Mouse (Mus musculus): Measurements from ENCODE around the gene Brf1.

Brf1 gene

DNA sequence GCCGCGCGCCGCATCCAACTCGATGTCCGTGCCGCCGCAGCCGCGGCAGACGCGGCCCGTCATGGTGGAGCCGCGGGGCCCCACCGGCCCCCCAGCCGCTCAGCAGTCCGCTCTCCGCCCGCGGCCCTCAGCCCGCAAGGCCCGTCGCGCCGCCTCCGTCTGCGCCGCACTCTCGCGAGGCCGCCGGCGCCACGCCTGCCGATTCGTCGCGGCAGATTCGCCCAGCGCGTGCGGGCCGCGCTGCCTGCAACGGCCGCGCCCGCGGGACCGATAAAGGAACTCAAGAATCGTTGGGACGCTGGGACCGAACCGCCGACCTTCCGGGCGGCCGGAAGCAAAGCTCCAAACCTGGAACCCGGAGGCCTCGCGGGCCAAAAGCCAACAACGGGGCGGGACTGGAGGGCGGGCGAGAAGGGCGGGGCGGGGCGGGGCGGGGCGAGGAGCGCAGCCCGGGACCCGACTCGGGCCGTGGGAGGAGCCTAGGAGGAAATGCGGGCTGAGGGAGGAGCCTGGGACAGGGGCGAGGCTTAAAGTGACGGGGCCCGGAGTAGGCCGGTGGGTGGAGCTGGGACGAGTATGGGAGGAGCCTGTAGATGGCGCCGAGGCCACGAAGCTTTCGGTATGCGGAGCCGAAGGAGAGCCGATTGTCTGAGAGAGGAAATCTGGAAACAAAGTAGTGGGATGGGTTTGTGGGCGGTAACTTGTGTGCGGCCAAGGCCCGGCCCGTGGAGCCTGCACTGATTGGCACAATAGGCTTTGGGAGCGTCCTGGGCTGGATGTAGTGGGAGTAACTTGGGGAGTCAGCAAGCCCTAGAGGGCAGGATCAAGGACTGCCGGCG lies at the start of gene Brf1:
Brf1 (minus strand) TSS at position 411 of the 839 bp plus-strand sequence.
- peak; percentile 92 for DNase-seq (ENCODE audit: low read depth)

DNA sequence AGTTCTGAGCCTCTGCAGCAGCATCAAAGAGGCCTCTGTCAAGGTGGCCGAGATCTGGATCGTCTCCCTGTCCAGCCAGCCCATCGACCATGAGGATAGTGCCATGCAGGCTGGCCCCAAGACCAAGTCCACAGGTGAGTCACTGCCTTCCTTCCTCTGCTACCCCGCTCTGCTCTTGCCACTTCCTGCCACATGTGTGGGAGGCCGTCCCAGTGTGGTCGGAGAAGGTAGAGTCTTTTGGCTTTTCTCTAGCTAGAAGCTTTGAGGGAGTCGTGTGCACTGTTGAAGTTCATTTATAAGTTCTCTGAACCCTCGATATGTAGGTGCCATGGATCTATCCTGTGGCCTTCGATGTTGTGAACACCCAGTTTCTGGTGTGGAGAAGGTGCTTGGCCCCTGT lies 49.3 kb upstream of the Brf1 start:
- no peak for DNase-seq (ENCODE audit: low read depth)

DNA sequence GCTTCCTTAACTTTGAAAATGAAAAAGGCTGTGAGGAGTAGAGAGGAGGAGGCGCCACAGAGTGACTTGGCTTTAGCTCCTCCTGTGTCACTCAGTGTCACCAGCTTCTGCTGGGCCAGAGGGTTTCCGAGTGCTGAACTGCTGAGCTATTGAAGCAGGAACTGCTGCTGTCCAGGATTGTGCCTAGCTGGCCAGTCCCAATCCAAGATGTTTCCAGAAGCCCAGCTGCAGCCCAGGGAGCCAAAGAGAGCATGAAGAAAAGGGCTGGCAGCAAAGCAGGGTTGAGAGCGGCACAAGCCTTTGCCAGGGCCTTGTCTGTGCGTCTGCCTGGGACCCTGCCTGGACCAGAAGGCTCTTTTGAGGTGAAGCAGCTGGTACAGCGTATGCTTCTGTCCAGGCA lies 47.6 kb upstream of the Brf1 start:
- no peak for DNase-seq (ENCODE audit: low read depth)

DNA sequence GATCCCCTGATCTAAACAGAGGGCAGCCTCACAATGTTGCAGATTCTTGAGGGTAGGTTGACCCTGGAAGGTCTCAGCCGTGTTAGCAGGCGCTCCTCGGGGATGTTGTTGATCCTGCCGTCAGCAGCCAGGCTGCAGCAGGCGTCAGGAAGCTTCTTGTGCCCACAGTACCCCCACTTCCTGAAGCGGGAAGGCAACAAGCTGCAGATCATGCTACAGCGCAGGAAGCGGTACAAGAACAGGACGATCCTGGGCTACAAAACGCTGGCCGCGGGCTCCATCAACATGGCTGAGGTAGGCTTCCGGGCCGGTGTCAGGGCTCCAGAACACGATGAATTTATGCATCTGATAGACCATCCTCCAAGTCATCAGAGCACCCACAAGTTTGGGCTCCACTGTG lies 46.4 kb upstream of the Brf1 start:
- DNase-seq (ENCODE audit: low read depth) = no peak

DNA sequence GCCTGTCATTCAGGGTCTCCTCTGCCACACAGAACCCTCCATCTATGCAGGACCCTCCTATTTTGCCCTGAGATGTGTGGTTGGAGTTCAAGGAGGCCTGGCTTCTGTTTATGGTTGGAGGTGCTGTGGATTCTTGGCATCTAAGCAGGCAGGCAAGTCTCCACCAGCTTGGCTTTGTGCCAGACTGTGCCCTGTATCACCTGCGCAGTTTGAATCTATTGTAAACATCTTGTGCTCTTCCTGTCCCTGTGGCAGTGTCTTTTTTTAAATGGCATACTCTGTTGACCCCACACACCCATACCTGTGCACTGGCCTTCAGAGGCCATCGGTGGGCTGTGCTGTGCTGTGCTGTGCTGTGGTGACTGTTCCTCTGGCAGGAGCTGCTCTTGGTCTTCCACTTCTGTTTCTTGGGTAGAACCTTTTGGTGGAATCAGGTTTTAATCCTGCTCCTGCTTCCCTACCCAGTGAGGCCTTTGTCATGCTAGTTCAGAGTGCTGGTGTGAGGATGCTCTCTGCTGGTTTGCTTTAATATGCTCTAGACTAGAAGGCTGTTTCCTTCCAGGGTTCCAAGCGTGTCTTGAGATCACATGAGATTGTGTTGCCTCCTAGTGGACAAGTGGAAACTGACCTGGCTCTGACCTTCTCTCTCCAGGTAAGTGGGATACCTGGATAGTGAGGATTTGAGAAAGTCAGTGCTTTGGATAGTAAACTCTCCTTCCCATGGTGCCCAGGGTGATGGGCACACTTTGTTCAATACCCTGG lies 44.6 kb upstream of the Brf1 start:
- DNase-seq (ENCODE audit: low read depth) = no peak

DNA sequence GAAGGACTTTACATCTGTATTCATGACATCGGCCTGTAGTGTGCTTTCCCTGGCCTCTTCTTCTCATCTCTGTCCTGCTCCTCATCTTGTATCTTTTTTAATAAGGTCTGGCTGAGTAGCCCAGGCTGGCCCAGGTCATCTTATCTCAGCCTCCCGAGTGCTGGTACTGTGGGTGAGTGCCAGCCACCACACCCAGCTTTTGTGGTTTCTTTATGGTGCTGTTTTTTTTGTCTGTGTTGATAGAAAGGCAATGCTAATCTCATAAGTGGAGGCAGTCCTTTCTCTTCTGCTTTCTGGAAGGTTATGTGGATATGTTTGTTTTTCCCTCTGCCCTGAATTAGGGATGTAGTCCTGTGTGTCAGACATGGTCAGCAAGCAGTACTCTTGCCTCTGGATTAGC lies 42.0 kb upstream of the Brf1 start:
- DNase-seq (ENCODE audit: low read depth) = no peak

DNA sequence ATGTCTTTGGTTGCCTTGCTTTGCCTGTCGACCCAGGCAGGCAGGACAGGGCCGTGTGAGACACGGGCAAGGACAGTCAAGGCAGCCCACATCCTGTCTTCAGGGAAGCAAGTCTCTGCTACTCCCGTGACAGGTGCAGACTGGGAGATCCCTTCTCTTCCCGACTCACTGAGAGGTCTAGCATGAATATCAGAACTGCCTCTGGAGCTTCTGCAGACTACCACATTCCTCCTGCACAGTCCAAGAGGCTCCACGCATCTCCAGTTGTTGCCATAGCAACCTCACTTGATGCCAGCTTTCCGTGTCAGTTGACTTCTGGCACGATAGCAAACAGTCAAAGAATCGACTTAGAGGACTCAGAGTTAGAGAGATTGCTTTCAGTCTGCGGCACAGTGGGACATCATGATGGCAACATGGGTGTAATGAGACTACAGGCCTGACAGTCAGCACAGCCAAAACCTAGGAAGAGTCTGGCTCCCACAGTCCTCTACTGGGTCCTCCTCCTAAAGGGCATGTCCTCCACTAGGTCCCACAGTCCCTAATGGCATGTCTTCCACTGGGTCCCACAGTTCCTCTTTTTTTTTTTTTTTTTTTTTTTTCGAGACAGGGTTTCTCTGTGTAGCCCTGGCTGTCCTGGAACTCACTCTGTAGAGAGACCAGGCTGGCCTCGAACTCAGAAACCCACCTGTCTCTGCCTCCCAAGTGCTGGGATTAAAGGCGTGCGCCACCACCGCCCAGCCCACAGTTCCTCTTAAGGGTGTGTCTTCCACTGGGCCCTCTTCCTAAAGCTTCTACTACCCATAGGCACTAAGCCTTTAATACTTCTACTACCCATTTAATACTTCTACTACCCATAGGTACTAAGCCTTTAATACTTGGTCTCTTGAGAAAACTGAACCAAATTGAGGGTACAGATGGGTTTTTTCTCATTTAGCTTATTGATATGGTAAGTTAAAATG lies 41.3 kb upstream of the Brf1 start:
- no peak for DNase-seq (ENCODE audit: low read depth)

DNA sequence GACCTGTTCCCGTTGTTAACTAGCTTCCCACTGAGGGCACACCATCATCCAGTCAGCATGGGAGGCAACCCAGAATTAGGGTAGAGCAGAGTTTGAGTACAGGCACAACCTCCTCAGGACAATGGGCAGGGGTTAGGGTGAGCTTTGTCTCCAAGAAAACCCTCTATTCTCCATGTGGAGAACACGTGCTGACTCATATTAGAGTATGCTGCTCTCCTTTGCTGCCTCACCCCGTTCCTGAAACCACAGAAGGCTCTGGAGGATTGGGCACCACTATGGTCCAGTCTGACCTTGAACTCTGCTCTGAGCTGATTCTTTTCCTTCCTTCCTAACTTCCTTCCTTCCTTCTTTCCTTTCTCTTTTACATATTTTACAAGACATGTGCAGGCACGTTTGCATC lies 37.9 kb upstream of the Brf1 start:
- no peak for DNase-seq (ENCODE audit: low read depth)

DNA sequence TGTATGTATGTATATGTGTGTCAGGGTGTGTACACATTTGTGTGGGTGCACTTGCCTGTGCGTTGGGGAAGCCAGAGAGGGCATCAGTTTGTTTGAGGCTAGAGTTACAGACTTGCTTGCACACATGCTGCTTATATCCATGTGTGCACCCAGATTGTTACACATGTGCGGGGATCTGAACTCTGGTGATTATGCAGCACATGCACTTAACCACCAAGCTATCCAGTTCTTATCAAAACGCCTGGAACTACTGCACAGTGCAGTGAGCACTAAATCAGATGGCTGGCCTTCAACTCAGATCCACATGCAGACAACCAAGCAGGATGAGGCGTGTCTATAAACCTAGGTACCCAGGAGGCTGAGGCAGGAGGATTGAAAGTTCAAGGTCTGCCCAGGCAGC lies 36.5 kb upstream of the Brf1 start:
- no peak for DNase-seq (ENCODE audit: low read depth)

DNA sequence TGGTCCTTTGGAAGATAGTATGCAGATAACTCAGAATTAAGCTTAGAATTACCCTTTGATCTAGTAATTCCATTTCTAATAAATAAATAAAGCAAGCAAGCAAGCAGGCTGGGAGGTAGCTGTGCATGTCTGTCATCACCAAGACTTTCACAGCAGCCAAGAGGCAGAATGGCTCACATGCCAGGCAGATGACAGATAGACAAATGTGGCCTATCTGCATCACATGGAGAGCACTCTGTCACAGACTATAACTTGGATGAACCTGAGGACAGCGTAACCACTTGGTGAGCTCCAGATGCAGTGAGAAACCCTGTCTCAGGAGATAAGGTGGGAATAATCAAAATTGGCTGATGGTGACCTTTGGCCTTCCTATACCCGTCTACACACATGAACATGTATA lies 34.6 kb upstream of the Brf1 start:
- no peak for DNase-seq (ENCODE audit: low read depth)

DNA sequence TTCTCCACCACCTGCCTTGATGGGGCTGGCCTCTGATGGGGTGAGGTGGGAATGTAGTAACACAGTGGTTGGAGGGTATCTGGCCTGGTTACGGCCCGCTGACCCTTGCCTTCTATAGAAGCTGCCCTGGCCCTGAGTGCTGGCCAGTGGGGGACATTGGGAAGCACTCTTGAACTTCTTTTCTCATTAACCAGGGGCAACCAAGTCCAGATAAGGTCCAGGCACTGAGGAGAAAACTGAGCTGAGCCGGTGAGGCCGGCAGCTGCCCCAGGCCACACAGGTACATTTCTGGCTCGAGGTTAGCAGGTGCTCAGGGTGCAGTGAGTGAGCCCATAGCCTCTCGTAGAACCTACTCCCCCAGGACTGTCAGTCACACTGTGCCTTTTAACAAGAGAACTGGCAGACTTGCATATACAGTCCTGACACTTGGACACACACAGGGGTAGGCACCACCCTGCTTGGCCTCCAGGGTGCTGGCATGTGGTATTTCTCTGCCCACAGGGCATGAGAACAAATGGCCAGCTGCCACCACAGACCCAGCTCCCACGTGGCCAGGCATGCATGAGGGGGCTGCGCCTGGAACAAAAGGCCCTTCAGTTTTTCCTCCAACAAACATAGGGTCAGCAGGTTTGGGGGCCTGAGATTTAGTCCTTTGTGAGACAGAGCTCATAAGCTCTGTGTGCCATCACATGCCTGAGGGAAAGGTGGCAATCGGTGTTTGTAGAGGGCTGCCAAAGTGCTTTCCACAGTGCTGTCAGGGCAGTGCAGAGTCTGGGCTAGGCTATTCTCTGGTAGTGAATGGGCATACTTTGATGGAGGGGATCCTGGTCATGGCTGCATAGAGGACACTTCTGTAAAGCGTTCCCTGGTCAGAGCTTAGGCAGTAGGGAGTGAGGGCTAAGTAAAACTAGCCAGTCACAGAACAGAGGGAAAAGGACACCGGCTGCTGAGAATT lies 32.1 kb upstream of the Brf1 start:
- no peak for DNase-seq (ENCODE audit: low read depth)

DNA sequence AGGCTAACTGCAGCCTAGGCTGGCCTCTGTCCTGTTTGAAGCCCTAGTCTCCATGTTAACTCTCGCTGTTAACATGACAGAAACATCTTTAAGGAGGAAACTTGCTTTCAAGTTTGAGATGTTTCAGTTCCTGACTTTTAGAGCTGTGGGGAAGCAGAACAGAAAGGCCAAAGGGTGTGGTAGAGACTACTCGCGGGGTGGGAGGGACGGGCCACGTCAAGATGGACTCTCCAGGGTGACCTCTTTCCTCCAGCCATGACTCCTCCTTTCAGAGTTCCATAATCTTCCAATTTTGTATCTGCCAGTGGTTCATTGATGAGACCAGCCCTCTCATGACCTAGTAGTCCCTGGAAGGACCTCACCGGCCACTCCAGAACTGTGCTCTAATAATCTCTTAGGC lies 30.9 kb upstream of the Brf1 start:
- no peak for DNase-seq (ENCODE audit: low read depth)

DNA sequence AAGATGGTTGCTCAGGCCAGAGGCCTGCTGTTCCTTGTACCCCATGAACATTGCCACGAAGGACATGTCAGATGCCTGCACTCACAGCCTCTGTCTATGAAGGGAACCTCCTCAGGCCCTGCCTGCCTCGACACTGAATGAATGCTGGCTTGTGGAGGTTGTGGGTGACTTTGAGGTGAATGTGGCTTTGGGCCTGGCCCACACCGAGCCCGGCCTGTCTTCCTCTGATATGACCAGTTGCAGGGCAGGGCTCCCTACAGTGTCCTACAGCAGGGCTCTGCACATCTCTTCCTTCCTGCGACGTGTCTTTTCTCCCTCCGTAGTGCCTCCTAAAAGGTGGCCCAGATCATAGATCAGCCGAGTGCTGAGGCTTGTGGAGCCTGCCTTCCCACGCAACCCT lies 30.5 kb upstream of the Brf1 start:
- DNase-seq (ENCODE audit: low read depth) = no peak

DNA sequence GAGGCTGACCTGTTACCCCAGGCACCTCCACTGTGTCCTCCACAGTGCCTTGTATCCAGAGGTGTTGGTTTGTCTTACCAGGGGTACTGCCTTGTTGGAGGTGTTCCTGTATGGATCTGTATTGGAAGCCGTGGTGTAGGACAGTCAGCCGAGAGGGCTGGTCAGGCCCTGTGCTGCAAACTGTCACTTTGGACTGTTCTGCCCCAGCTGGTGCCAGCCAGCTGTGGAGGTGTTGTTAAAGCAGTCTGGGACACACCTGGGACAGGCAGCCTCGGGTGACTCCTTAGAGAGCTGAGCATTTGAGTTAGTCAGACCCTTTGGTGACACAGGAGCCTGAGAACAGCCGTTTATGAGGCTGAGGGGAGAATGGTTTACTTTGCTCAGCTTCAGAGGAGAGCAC lies 29.5 kb upstream of the Brf1 start:
- DNase-seq (ENCODE audit: low read depth) = no peak

DNA sequence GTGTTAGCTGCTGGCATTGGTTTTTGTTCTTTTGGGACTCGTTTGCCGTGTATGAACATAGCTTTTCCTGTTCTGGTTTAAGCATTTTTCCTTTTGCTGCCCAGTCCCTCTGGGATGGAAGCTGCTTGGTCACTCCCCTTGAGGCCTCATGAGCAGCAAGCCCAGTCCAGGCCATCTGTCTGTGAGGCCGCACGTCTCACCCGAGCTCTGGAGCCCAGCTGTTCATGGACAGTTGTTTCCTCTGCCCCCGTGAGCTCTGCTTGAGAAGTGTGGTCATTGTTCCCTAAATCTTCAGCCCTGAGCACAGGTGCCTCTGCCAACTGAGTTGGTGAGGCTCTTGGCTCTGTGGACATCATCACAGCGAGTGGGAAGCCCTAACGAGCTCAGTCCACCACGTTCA lies 28.4 kb upstream of the Brf1 start:
- DNase-seq (ENCODE audit: low read depth) = no peak

DNA sequence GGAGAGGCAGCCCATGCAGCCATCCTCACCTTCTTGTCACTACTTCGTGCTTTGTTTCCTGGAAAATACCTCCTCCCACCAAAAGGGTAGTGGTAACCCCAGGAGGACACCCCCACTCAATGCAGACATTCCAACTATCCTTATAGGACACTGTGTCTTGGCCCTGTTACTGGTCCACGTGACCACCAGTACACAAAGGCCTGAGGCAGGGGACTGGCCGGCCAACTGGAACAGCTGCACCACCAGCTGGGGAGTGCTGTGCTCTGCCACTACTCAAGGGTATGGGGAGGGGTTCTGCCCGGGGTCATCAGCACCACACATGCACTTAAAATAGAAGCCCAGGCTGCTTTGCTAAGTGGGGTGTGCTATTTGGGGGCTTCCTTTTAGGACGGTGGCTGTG lies 27.6 kb upstream of the Brf1 start:
- DNase-seq (ENCODE audit: low read depth) = no peak

DNA sequence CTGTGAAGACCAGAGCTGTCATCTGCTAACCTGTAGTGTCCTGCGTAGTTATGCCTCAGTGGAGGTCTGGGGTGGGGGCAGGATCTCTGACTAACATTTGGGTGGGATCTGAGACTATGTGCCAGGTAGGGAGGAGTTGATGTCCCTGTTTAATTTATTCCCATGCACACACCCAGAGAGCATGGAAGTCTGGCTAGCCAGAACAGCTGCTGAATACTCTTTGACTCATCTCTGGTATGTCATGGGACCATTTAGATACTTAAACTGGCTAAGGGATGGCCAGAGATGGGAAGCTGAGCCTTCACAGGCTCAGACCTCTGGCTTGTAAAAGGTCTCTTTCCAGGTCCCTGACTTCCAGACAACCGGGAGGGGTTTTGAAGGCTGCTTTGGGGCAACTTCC lies 27.0 kb upstream of the Brf1 start:
- DNase-seq (ENCODE audit: low read depth) = no peak

DNA sequence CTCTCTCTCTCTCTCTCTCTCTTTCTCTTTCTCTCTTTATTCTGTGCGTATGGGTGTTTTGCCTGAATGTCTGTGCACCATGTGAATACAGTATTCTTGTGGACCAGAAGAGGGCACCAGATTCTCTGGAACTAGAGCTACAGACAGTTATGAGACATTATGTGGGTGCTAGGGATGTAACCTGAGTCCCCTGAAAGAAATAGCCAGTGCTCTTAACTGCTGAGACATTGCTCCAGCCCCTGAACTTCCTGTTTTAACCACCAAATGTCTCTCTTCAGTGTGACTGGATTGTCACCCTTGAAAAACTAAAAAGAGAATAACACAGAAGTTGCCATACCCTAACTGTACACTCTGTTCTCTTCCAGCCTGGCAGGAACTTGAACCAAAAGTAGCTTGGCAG lies 26.1 kb upstream of the Brf1 start:
- DNase-seq (ENCODE audit: low read depth) = no peak

DNA sequence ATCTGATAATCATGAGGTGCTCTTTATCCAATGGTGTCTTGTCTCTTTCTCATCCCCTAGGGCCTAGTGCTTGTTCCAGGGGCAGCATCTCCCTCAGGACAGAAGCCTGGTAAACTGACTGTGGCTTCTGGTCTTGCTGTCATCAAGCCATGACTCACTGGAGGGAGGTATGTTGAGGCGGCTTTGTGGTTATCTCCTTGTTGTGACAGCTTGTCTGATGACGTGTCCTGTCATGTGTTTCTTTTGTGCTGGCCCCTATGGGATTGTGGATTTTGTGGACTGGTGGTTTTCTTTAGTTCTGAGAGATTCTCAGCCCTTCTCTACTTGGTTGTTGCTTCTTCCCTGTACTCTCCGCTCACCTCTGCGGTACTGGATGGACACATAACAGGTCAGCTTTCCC lies 22.6 kb upstream of the Brf1 start:
- DNase-seq (ENCODE audit: low read depth) = no peak

DNA sequence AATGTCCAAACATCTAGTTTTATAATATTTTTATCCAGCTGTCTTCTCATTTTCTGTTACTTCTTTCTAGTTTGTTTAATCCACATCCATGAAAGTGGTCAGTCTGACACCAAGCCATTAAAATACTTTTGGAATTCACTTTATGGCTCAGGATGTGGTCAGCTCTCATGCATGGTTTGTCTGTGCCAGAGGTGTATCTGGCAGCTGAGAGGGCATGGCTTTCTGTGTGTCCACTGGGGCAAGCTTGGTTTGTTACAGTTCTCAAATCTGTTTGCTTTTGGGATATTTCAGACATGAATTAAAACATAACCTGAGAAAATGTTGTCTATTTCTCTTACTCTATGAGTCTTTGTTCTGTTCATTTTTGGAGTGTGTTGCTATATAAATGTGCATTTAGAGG lies 21.0 kb upstream of the Brf1 start:
- DNase-seq (ENCODE audit: low read depth) = no peak

DNA sequence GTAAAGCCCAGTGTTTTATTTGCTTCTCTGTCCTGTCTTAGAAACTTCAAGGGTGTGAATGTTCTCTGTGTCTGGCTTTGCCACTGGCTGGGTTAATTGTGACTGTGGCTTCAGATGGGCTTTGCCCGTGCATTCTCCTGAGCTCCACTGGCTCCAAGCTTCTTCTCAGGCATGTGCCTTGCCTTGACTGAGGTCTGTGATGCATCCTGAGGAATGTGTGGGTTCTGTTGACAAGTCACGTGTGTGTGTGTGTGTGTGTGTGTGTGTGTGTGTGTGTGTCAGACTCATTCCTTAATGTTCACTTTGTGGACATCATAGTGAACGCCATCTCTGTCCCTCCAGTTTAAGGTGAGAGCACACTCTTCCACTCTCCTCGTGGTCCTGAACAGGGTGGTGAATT lies 18.3 kb upstream of the Brf1 start:
- no peak for DNase-seq (ENCODE audit: low read depth)
